Comparison of ENCODE assay signal across 10 mouse cellular contexts in genomic region chr7:51540736-51541135, GRCm38 (mm10). TPM values are rescaled to one million over a fixed set of nuclear protein-coding genes. Genes with fewer than 3 reads are reported as not detected.
A peak's percentile ranks its signal among the peaks of the same experiment; 100 is the strongest.
DNase-seq lines count a peak whose midpoint lies in the region; ATAC-seq and TF ChIP-seq lines count a peak whose summit lies in the region.
"Had no signal": no experiment of that assay in that cellular context is flagged by ENCODE, and none has a peak within 500 bp of the region (broad histone marks: within the 10 kb centered on the region; RNA-seq: fewer than 3 reads in every experiment).

No protein-coding gene starts in this region.

- H3K9me3 ChIP-seq in forebrain, embryonic 14.5 days (replicated peaks; ENCODE audit: control insufficient read depth, low read length) = no peaks in the 10 kb centered on the region
- H3K9me3 ChIP-seq in forebrain, embryonic 15.5 days = no peaks in the 10 kb centered on the region
- no peaks in the 10 kb centered on the region for H3K9me3 ChIP-seq in midbrain, postnatal 0 days (ENCODE audit: low read length)
- no peaks in the 10 kb centered on the region for H3K9me3 ChIP-seq in midbrain, embryonic 11.5 days (ENCODE audit: control insufficient read depth, low read length)
- H3K9me3 ChIP-seq: lung, embryonic 15.5 days; stomach, embryonic 15.5 days had no signal

- no peak overlapping the region for H3K4me2 ChIP-seq in forebrain, embryonic 14.5 days (ENCODE audit: low read length)
- H3K4me2 ChIP-seq in forebrain, embryonic 15.5 days (replicated peaks) = no peak overlapping the region
- H3K4me2 ChIP-seq in midbrain, postnatal 0 days (ENCODE audit: low read depth, low read length, poor library complexity, severe bottlenecking) = no peak overlapping the region
- H3K4me2 ChIP-seq in midbrain, embryonic 11.5 days = no peak overlapping the region
- H3K4me2 ChIP-seq: lung, embryonic 15.5 days; stomach, embryonic 15.5 days had no signal

- DNase-seq in forebrain, embryonic 14.5 days (ENCODE audit: low spot score) = peak; percentile 4
- DNase-seq in midbrain, postnatal 0 days (ENCODE audit: low spot score) = peak; percentile 2
- DNase-seq in midbrain, embryonic 11.5 days (ENCODE audit: low spot score, missing footprints) = no peak
- peak; percentile 34 for DNase-seq in embryo, embryonic 11 days
- DNase-seq in lung, postnatal 10 days = peak; percentile 5
- no peak for DNase-seq in frontal cortex, postnatal 25 days (ENCODE audit: low spot score in 2 of 2)
- no peak for DNase-seq in T-cell, adult 2 months (ENCODE audit: low spot score)

- no peaks in the 10 kb centered on the region for H3K36me3 ChIP-seq in forebrain, embryonic 14.5 days (ENCODE audit: control insufficient read depth, insufficient read depth, low read length)
- no peaks in the 10 kb centered on the region for H3K36me3 ChIP-seq in forebrain, embryonic 15.5 days
- H3K36me3 ChIP-seq in midbrain, postnatal 0 days (ENCODE audit: insufficient read depth, low read length) = no peaks in the 10 kb centered on the region
- no peaks in the 10 kb centered on the region for H3K36me3 ChIP-seq in midbrain, embryonic 11.5 days (ENCODE audit: control insufficient read depth, insufficient read depth, low read length)
- H3K36me3 ChIP-seq: lung, embryonic 15.5 days; stomach, embryonic 15.5 days had no signal

- TF ChIP-seq CTCF in midbrain, postnatal 0 days (IDR thresholded peaks at IDR 0.05) = peak; percentile 50

- H3K27ac ChIP-seq in forebrain, embryonic 14.5 days (ENCODE audit: low read depth, low read length) = no peak overlapping the region
- no peak overlapping the region for H3K27ac ChIP-seq in forebrain, embryonic 15.5 days (replicated peaks)
- H3K27ac ChIP-seq in midbrain, postnatal 0 days (ENCODE audit: low read depth, low read length) = no peak overlapping the region
- no peak overlapping the region for H3K27ac ChIP-seq in midbrain, embryonic 11.5 days (ENCODE audit: low read depth, low read length)
- H3K27ac ChIP-seq: lung, embryonic 15.5 days; stomach, embryonic 15.5 days had no signal

- WGBS in forebrain, embryonic 14.5 days = 61% methylated on average over 6 of the region's 6 CpGs
- 66% methylated on average over 6 of the region's 6 CpGs for WGBS in forebrain, embryonic 15.5 days
- 65% methylated on average over 6 of the region's 6 CpGs for WGBS in midbrain, postnatal 0 days
- WGBS in midbrain, embryonic 11.5 days = 61% methylated on average over 6 of the region's 6 CpGs

- no peak overlapping the region for H3K9ac ChIP-seq in forebrain, embryonic 14.5 days (ENCODE audit: low read length)
- no peak overlapping the region for H3K9ac ChIP-seq in forebrain, embryonic 15.5 days (replicated peaks)
- no peak overlapping the region for H3K9ac ChIP-seq in midbrain, postnatal 0 days (replicated peaks; ENCODE audit: low read length, poor library complexity, severe bottlenecking)
- H3K9ac ChIP-seq in midbrain, embryonic 11.5 days (ENCODE audit: low read length) = no peak overlapping the region
- H3K9ac ChIP-seq: lung, embryonic 15.5 days; stomach, embryonic 15.5 days had no signal

- ATAC-seq in forebrain, embryonic 14.5 days = no peak
- ATAC-seq in forebrain, embryonic 15.5 days (replicated peaks) = no peak
- ATAC-seq in midbrain, postnatal 0 days (ENCODE audit: low FRiP score) = no peak
- ATAC-seq in midbrain, embryonic 11.5 days (ENCODE audit: low FRiP score) = no peak

- H3K4me3 ChIP-seq in forebrain, embryonic 14.5 days (ENCODE audit: low read depth, low read length) = no peak overlapping the region
- H3K4me3 ChIP-seq in forebrain, embryonic 15.5 days = no peak overlapping the region
- H3K4me3 ChIP-seq in midbrain, postnatal 0 days (ENCODE audit: low read depth, low read length) = no peak overlapping the region
- H3K4me3 ChIP-seq in midbrain, embryonic 11.5 days (ENCODE audit: low read depth, low read length) = no peak overlapping the region
- H3K4me3 ChIP-seq: lung, embryonic 15.5 days; stomach, embryonic 15.5 days had no signal

- H3K4me1 ChIP-seq in forebrain, embryonic 14.5 days (ENCODE audit: control insufficient read depth, insufficient read depth, low read length) = no peaks in the 10 kb centered on the region
- H3K4me1 ChIP-seq in forebrain, embryonic 15.5 days = no peaks in the 10 kb centered on the region
- no peaks in the 10 kb centered on the region for H3K4me1 ChIP-seq in midbrain, postnatal 0 days (ENCODE audit: insufficient read depth, low read length)
- no peaks in the 10 kb centered on the region for H3K4me1 ChIP-seq in midbrain, embryonic 11.5 days (ENCODE audit: control insufficient read depth, insufficient read depth, low read length)
- H3K4me1 ChIP-seq: lung, embryonic 15.5 days; stomach, embryonic 15.5 days had no signal

- no peaks in the 10 kb centered on the region for H3K27me3 ChIP-seq in forebrain, embryonic 14.5 days (replicated peaks; ENCODE audit: control insufficient read depth, insufficient read depth, low read length)
- H3K27me3 ChIP-seq in forebrain, embryonic 15.5 days = no peaks in the 10 kb centered on the region
- no peaks in the 10 kb centered on the region for H3K27me3 ChIP-seq in midbrain, postnatal 0 days (ENCODE audit: insufficient read depth, low read length)
- no peaks in the 10 kb centered on the region for H3K27me3 ChIP-seq in midbrain, embryonic 11.5 days (ENCODE audit: control insufficient read depth, insufficient read depth, low read length)
- H3K27me3 ChIP-seq: lung, embryonic 15.5 days; stomach, embryonic 15.5 days had no signal

RNA-seq across cellular contexts. Expression of gene Ano5, which starts 29.9 kb away (rescaled TPM):
- polyA plus RNA-seq in forebrain, embryonic 14.5 days (2014; fragmentation: Nextera tagmentation; extraction: Ambion mirVana) = 0.21 and 0.28 TPM in 2 replicates
- polyA plus RNA-seq in forebrain, embryonic 15.5 days (2015; fragmentation: Nextera tagmentation; extraction: Ambion mirVana) = 0.33 and 0.46 TPM in 2 replicates
- 3.8 and 4.0 TPM in 2 replicates for total RNA-seq in midbrain, postnatal 0 days (2014; rRNA removed)
- polyA plus RNA-seq in midbrain, postnatal 0 days (2015; fragmentation: Nextera tagmentation; extraction: Ambion mirVana) = 1.5 and 1.9 TPM in 2 replicates
- 0.25 and 0.40 TPM in 2 replicates for polyA plus RNA-seq in midbrain, embryonic 11.5 days (2014; fragmentation: Nextera tagmentation; extraction: Ambion mirVana)

Comparison
In these comparisons a context has a peak if more than half of its experiments do, and no peak if none do; other contexts are left out.
1. DNase-seq: peak in forebrain, embryonic 14.5 days (single experiment), midbrain, postnatal 0 days (single experiment), embryo, embryonic 11 days (single experiment) and lung, postnatal 10 days (single experiment); none in midbrain, embryonic 11.5 days (single experiment), frontal cortex, postnatal 25 days (0 of 2) and T-cell, adult 2 months (single experiment).